Mouse (Mus musculus) intestine, embryonic 15.5 days (tissue): Measurements from ENCODE around the gene Zfp646. TPM values are rescaled to one million over a fixed set of nuclear protein-coding genes. Genes with fewer than 3 reads are reported as not detected.
A peak's percentile ranks its signal among the peaks of the same experiment; 100 is the strongest.
"Not testable (repeated sequence)": the region's sequence is repeated elsewhere in the genome, so short reads cannot be mapped to it uniquely, and the experiment has no call there.

Experiments used
- ATAC-seq: fragments of 200-750 bp; cut with Nextera tagmentation; 2 replicates; pipeline ENCODE4 v1.8.0; 2017; ENCODE audit warnings: moderate TSS enrichment, moderate library complexity
- H3K27ac ChIP-seq: fragments of 300-500 bp; sonication (generic); 2 replicates; pipeline ENCODE4 v1.5.1; 2015; ENCODE audit warnings: mild to moderate bottlenecking, inconsistent platforms
- H3K27me3 ChIP-seq: fragments of 300-500 bp; sonication (generic); replicated peaks from 2 replicates; pipeline ENCODE4 v1.6.1; 2015; ENCODE audit warnings: inconsistent platforms
- H3K36me3 ChIP-seq: fragments of 300-500 bp; sonication (generic); 2 replicates; pipeline ENCODE4 v1.6.1; 2015; ENCODE audit warnings: inconsistent platforms
- H3K4me1 ChIP-seq: fragments of 300-500 bp; sonication (generic); replicated peaks from 2 replicates; pipeline ENCODE4 v1.6.1; 2015; ENCODE audit warnings: inconsistent platforms
- H3K4me2 ChIP-seq: fragments of 300-500 bp; sonication (generic); replicated peaks from 2 replicates; pipeline ENCODE4 v1.6.1; 2015; ENCODE audit warnings: mild to moderate bottlenecking, inconsistent platforms
- H3K4me3 ChIP-seq: fragments of 300-500 bp; sonication (generic); replicated peaks from 2 replicates; pipeline ENCODE4 v1.5.1; 2015; ENCODE audit warnings: inconsistent platforms
- H3K9ac ChIP-seq: fragments of 300-500 bp; sonication (generic); 2 replicates; pipeline ENCODE4 v1.6.1; 2015; ENCODE audit warnings: inconsistent platforms
- H3K9me3 ChIP-seq: fragments of 300-500 bp; sonication (generic); 2 replicates; pipeline ENCODE4 v1.6.1; 2016; ENCODE audit warnings: inconsistent platforms
- WGBS: fragments of 180-500 bp; shearing (Covaris S2); methylation state at CpG from one replicate; pipeline ENCODE4 v1.1.7; 2015; 5-methylcytosine and 5-hydroxymethylcytosine counted together
- polyA plus RNA-seq: library from polyadenylated mRNA; unstranded; fragments of >200 nt; fragmentation: Nextera tagmentation; extraction: Ambion mirVana; gene quantifications from 2 replicates; pipeline ENCODE4 v1.2.1, GENCODE M21; 2015

The Zfp646 gene
- polyA plus RNA-seq = 8.6 and 9.6 TPM in 2 replicates

DNA sequence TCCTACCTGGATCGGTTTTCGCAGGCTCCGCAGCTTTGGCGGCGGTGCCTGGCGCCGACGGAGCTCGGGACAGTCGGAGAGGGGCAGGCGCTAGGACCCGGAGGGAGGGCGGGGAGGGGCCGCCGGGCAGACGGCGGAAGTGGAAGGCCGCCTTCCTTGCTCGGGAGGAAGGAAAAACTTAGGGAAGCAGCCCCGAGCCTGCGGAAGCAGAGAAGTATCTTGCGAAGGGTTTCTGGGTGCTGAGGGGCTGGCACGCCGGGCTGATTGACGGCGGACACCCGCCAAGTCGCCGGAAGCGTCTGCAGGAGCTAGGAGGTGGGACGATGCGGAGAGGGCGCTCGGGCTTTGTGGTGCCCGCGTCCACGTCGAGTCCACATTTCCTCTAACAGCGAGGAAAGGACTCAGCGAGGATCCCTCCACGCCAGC is at the start of gene Zfp646:
Gene Zfp646 (plus strand): TSS at position 181 of the 426 bp plus-strand sequence.
- H3K4me1 ChIP-seq = peaks cover 22% of the 10 kb centered on the region
- peak within 1 kb of the TSS; percentile 99 for H3K27ac ChIP-seq
- peaks cover 26% of the 10 kb centered on the region for H3K36me3 ChIP-seq
- no peaks in the 10 kb centered on the region for H3K27me3 ChIP-seq
- ATAC-seq = peak; percentile 92
- H3K9me3 ChIP-seq = no peaks in the 10 kb centered on the region
- peak within 1 kb of the TSS; percentile 94 for H3K4me3 ChIP-seq
- H3K9ac ChIP-seq = peak within 1 kb of the TSS; percentile 96
- WGBS = under 1% methylated on average over 40 of the region's 41 CpGs
- peak within 1 kb of the TSS; percentile 78 for H3K4me2 ChIP-seq

DNA sequence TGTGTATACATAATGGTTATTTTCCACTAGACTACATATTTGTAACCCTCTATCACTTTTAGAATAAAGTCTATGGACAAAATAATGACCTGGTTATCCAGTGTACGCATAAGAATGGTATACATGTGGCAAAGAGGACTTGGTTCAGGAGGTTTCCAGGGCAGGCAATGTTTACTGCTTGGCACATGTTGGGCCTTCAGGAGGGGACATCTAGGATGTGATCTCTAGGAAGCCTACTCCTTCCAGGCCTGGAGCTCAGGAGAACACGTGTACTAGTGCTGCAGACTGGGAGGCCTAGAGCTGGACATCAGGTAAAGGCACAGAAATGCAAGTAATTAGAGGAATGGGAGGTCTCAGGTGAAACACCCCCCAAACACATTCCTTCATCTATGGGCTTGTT is 40.5 kb upstream of the Zfp646 start:
- Histone ChIP-seq H3K4me1 (no peaks in the 10 kb centered on the region), H3K27ac (no peak overlapping the region), H3K27me3 (no peaks in the 10 kb centered on the region), H3K4me2 (no peak overlapping the region), H3K36me3 (no peaks in the 10 kb centered on the region), H3K9ac (no peak overlapping the region), H3K9me3 (no peaks in the 10 kb centered on the region), H3K4me3 (no peak overlapping the region)
- 78% methylated on average over 2 of the region's 2 CpGs for WGBS
- no peak for ATAC-seq

DNA sequence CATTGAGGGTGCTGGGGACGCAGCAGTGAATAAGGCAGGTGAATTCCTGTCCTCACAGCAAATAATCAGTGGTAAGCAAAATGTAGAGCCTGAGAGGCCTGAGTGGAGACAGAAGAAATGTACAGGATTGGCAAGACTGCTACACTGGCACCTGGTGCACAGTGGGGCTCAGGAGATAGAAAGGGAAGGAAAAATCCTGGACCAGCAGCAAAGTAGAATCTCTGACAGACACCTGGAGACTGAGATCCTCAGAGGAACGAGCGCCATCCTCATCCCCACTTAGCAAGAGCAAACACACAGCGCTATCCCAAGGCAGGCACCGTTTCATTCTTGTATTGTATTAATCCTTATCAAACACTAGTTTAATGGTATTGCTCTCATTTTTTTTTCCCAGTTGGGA is 38.5 kb upstream of the Zfp646 start:
- H3K4me3 ChIP-seq = no peak overlapping the region
- no peak overlapping the region for H3K4me2 ChIP-seq
- no peak overlapping the region for H3K9ac ChIP-seq
- whole genome bisulfite sequencing = 90% methylated on average over 5 of the region's 5 CpGs
- no peaks in the 10 kb centered on the region for H3K27me3 ChIP-seq
- H3K4me1 ChIP-seq = peaks cover 5% of the 10 kb centered on the region; the same call in 1 of the 2 replicates
- H3K9me3 ChIP-seq = no peaks in the 10 kb centered on the region
- ATAC-seq = no peak
- H3K27ac ChIP-seq = no peak overlapping the region
- no peaks in the 10 kb centered on the region for H3K36me3 ChIP-seq

DNA sequence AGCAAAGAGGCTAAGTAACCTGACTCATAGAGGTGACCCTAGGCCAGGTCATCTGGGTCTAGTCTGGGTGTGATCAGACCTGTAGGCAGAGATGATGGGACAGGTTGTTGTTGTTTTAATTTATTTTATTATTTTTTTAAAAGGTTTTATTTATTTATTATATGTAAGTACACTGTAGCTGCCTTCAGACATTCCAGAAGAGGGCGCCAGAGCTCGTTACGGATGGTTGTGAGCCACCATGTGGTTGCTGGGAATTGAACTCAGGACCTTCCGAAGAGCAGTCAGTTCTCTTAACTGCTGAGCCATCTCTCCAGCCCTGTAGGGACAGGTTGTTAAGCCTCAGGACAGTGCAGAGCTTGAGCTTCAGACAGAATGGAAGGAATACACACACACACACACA is 38.1 kb upstream of the Zfp646 start:
- H3K4me2 ChIP-seq, H3K27ac ChIP-seq, H3K36me3 ChIP-seq, H3K9ac ChIP-seq, H3K27me3 ChIP-seq, H3K9me3 ChIP-seq, H3K4me3 ChIP-seq, H3K4me1 ChIP-seq, ATAC-seq: not testable (repeated sequence)
- WGBS = 82% methylated on average over 4 of the region's 4 CpGs

DNA sequence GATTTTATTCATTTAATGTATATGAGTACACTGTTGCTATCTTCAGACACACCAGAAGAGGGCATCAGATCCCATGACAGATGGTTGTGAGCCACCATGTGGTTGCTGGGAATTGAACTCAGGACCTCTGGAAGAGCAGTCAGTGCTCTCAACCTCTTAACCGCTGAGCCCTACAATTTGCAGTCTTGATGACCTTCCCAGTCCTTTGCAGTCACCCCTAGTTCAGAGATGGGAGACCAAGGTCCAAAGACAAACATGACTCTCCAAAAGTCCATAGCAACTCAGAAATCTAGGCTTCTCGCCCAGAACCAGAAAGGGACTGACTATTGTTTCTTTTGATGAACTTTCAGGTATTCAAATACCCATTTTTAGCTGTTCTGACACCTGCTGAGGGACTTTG is 36.0 kb upstream of the Zfp646 start:
- not testable (repeated sequence) for H3K27me3 ChIP-seq, H3K4me3 ChIP-seq, H3K9ac ChIP-seq, H3K9me3 ChIP-seq, H3K27ac ChIP-seq, H3K36me3 ChIP-seq, ATAC-seq, H3K4me1 ChIP-seq, H3K4me2 ChIP-seq
- 82% methylated on average over 2 of the region's 2 CpGs for WGBS

DNA sequence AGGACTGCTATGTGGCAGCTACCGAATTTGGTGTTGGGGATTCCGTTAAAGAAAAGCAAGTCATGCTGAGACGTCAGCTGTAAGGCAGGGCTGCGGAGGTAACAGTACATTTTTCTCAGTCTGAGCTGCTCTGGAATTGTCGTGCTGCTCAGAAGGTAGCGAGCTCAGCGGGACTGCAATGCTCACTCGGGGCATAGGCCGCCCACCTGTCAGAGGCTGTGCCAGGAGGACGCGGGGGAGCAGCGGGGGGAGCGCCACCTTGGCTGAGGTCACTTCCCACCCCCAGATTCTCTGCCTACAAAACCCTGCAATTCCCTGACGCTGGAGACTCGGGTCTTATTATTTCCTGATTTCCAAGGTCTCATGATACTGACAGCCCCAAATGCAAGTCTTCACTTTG is 35.1 kb upstream of the Zfp646 start:
- WGBS = 6% methylated on average over 15 of the region's 15 CpGs
- H3K4me1 ChIP-seq = peaks cover 5% of the 10 kb centered on the region; the same call in 1 of the 2 replicates
- peak overlapping the region; percentile 72 for H3K9ac ChIP-seq
- peak overlapping the region; percentile 88 for H3K27ac ChIP-seq
- H3K9me3 ChIP-seq = no peaks in the 10 kb centered on the region
- peaks cover 8% of the 10 kb centered on the region; the same call in 1 of the 2 replicates for H3K36me3 ChIP-seq
- ATAC-seq = peak; percentile 34
- H3K27me3 ChIP-seq = no peaks in the 10 kb centered on the region
- H3K4me3 ChIP-seq = peak overlapping the region; percentile 82
- H3K4me2 ChIP-seq = peak overlapping the region; percentile 77

DNA sequence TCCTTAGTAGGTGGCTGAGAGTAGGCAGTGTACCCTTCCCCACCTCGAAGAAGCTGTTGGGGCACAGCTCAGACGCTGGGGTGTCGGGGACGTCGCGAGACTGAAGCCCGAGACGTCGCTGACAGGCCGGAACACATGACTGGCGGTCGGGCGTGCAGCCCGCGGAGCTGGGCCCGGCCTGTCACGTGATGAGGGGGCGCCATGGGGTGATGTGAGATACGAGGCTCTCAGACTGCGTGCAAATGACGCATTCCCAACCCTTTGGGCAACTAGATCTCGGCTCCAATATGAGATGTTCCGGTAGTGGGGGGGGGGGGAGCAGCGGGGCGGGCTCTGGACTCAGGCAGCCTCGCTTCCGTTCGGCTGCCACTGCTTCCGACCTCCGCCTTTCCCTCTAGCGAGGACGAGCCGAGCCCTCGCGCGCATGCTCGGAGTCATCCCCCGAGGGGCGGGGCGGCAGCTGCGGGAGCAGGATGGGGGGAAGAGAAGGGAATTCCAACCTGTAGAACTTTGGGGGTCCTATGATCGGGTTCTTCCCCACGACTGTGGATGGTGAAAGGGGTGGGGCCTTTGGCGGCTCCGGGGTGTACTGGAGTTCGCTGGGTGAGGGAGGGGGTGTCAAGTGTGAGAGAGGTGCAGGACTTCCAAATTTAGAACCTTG is 34.6 kb upstream of the Zfp646 start:
- H3K4me2 ChIP-seq = peak overlapping the region; percentile 77
- H3K4me1 ChIP-seq = peaks cover 5% of the 10 kb centered on the region; the same call in 1 of the 2 replicates
- no peaks in the 10 kb centered on the region for H3K9me3 ChIP-seq
- H3K9ac ChIP-seq = peak overlapping the region; percentile 72
- WGBS = under 1% methylated on average over 42 of the region's 46 CpGs
- H3K36me3 ChIP-seq = peaks cover 8% of the 10 kb centered on the region; the same call in 1 of the 2 replicates
- peak; percentile 94 for ATAC-seq
- H3K27me3 ChIP-seq = no peaks in the 10 kb centered on the region
- H3K4me3 ChIP-seq = peak overlapping the region; percentile 82
- H3K27ac ChIP-seq = peak overlapping the region; percentile 88

DNA sequence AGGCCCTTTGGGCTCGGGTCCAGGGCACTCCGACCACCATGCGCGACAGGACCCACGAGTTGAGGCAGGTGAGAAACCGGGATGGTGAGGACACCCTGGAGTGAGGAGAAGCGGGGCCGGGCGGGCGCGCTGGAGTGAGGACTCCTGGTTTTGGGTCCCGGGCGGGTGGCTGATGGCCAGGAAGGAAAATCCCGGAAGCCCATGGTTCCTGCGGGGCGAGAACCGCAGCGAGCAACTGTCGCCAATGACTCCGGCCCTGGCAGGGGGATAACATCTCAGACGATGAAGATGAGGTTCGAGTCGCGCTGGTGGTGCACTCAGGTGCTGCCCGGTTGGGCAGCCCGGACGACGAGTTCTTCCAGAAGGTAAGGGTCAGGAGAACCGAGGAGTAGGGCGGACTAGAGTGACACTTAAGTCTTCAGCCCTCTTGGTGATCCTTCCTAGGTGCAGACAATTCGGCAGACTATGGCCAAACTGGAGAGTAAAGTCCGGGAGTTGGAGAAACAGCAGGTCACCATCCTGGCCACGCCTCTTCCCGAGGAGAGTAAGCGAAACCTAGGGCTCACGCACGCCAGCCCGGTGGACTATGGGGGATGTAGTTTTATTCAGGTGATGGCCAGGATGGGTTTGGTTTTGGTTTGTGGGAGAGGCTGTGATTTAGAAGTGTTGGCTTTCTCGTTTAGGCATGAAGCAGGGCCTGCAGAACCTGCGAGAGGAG is 33.9 kb upstream of the Zfp646 start:
- H3K4me1 ChIP-seq = peaks cover 5% of the 10 kb centered on the region; the same call in 1 of the 2 replicates
- H3K36me3 ChIP-seq = peaks cover 12% of the 10 kb centered on the region; the same call in 1 of the 2 replicates
- peak; percentile 78 for ATAC-seq
- H3K9me3 ChIP-seq = no peaks in the 10 kb centered on the region
- peak overlapping the region; percentile 77 for H3K4me2 ChIP-seq
- under 1% methylated on average over 40 of the region's 40 CpGs for WGBS
- peak overlapping the region; percentile 88 for H3K27ac ChIP-seq
- peak overlapping the region; percentile 82 for H3K4me3 ChIP-seq
- H3K9ac ChIP-seq = peak overlapping the region; percentile 72
- no peaks in the 10 kb centered on the region for H3K27me3 ChIP-seq

DNA sequence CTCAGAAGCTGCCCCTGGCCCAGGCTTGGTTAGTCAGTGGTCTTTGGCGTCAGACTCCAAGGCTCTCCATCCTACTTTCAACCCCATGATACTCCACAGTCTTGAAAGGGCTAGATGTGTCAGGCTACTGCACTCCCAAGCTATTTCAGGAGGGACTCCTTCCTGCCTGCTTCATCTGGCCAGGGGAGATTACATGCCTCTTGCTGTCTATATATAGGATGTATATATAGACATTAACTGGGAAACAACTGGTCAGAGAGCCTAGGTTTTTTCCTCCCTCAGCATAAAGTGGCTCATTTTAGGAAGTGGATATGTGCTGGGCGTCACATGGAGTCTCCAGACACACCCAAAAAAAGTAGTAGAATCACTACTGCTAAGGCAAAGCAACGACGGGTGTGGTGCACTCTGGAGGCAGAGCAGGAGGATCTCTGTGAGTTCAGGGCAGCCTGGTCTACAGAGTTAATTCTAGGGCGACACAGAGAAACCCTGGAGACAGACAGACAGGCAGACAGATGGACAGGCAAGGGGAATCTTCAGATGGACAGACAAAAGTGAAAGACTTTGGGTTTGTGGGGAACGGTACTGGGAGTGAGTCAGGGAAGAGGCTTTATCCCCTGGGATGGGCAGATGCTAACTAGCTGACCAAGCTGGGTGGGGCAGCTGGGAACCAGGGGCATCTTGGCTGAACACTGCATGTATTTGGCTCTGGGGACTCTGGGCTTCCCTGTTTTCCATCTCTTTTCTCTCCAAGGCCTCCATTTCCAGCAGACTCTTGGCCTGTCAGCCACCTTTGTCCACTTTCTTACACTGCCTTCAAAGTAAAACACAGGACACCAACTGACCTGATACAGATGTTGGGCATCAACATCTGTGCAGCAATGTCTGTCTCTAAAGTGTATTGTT is 25.8 kb upstream of the Zfp646 start:
- no peaks in the 10 kb centered on the region for H3K9me3 ChIP-seq
- no peak overlapping the region for H3K9ac ChIP-seq
- H3K36me3 ChIP-seq = peaks cover 4% of the 10 kb centered on the region
- WGBS = 70% methylated on average over 6 of the region's 6 CpGs
- H3K27me3 ChIP-seq = no peaks in the 10 kb centered on the region
- no peak overlapping the region for H3K4me2 ChIP-seq
- no peak for ATAC-seq
- no peak overlapping the region for H3K27ac ChIP-seq
- H3K4me1 ChIP-seq = no peaks in the 10 kb centered on the region
- H3K4me3 ChIP-seq = no peak overlapping the region

DNA sequence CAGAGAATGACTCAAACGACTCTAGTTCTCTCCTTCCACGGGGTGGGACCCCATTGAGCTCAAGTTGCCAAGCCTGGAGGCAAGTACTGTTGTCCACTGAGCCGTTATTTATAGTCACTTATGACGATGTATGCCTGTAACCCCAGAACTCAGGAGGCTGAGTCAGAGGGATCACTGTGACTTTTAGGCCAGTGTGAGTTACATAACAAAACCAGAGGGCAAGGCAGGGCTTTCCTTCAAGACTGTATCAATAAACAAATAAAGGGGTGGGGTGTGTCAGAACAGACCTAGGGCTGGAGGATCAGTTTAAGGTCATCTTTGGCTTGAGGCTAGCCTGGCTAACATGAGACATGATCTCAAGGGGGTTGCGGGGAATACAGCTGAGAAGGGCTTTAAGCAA is 25.1 kb upstream of the Zfp646 start:
- 68% methylated on average over 5 of the region's 5 CpGs for WGBS
- Histone ChIP-seq H3K36me3 (peaks cover 4% of the 10 kb centered on the region), H3K9me3 (no peaks in the 10 kb centered on the region), H3K9ac (no peak overlapping the region), H3K4me2 (no peak overlapping the region), H3K27ac (no peak overlapping the region), H3K27me3 (no peaks in the 10 kb centered on the region), H3K4me1 (no peaks in the 10 kb centered on the region), H3K4me3 (no peak overlapping the region)
- no peak for ATAC-seq

DNA sequence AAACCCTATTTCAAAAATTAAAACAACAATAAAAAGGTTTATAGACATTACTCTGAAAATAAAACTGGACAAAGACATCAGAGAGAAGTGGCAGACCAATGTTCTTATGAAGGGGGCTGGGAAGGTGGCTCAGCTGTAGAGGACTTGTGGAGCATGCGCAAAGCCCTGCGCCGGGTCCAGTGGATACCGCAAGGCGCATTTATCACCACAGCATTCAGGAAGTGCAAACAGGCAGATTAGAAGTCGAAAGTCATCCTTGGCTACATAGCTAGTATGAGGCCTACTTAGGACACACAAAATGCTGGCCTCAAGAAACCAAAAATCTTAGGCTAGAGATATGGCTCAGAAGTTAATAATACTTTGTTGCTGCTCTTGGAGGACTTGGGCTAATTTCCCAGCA is 17.8 kb upstream of the Zfp646 start:
- Histone ChIP-seq H3K9ac (no peak overlapping the region), H3K4me1 (no peaks in the 10 kb centered on the region), H3K4me3 (no peak overlapping the region), H3K9me3 (no peaks in the 10 kb centered on the region), H3K36me3 (no peaks in the 10 kb centered on the region), H3K27me3 (no peaks in the 10 kb centered on the region), H3K27ac (no peak overlapping the region), H3K4me2 (no peak overlapping the region)
- WGBS = 90% methylated on average over 6 of the region's 6 CpGs
- no peak for ATAC-seq

DNA sequence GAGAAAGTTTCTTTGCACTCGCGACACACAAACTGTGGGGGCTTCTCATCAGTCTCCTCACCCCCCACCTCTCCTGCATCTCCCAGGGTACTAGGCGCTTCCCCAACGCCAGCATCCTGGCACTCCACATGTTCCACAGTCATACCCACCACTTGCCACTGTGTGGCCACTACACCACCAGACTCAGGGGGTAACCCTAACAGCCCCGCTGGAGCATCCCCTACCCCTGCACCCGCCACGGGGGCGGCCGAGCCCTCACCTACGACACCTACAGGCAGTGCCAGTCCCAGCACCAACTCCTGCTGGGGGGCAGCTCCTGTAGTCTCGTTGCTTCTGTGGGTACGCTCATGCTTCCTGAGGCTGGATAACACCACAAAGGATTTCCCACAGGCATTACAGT is 9.6 kb upstream of the Zfp646 start:
- no peak overlapping the region for H3K4me2 ChIP-seq

More for the DNA sequence above, 9.6 kb upstream of the Zfp646 start:
- Histone ChIP-seq H3K36me3 (peaks cover 22% of the 10 kb centered on the region), H3K9ac (no peak overlapping the region), H3K27me3 (no peaks in the 10 kb centered on the region), H3K4me3 (no peak overlapping the region), H3K9me3 (no peaks in the 10 kb centered on the region), H3K27ac (no peak overlapping the region), H3K4me1 (peaks cover 7% of the 10 kb centered on the region; the same call in 1 of the 2 replicates)
- ATAC-seq = no peak
- WGBS = 98% methylated on average over 12 of the region's 12 CpGs
